Mouse (Mus musculus) forebrain, embryonic 15.5 days (tissue): ENCODE measurements at regions not wholly inside any gene's neighbourhood (a gene's known extent, or its start where the extent isn't known, plus 50 kb on each side); places are given as distances from the start of the nearest gene placed in this dataset.

Experiments
- ATAC-seq: fragments of 200-750 bp; cut with Nextera tagmentation; replicated peaks from 2 replicates; pipeline ENCODE4 v1.8.0; 2017; ENCODE audit warnings: mild to moderate bottlenecking, moderate TSS enrichment, moderate library complexity
- H3K27ac ChIP-seq: fragments of 300-500 bp; sonication (generic); replicated peaks from 2 replicates; pipeline ENCODE4 v1.5.1; 2015; ENCODE audit warnings: mild to moderate bottlenecking, inconsistent platforms
- H3K27me3 ChIP-seq: fragments of 300-500 bp; sonication (generic); 2 replicates; pipeline ENCODE4 v1.6.1; 2015; ENCODE audit warnings: inconsistent platforms
- H3K36me3 ChIP-seq: fragments of 300-500 bp; sonication (generic); 2 replicates; pipeline ENCODE4 v1.6.1; 2015; ENCODE audit warnings: mild to moderate bottlenecking, inconsistent platforms
- H3K4me1 ChIP-seq: fragments of 300-500 bp; sonication (generic); 2 replicates; pipeline ENCODE4 v1.6.1; 2015; ENCODE audit warnings: inconsistent platforms
- H3K4me2 ChIP-seq: fragments of 300-500 bp; sonication (generic); replicated peaks from 2 replicates; pipeline ENCODE4 v1.6.1; 2015; ENCODE audit warnings: mild to moderate bottlenecking, inconsistent platforms
- H3K4me3 ChIP-seq: fragments of 300-500 bp; sonication (generic); 2 replicates; pipeline ENCODE4 v1.5.1; 2015; ENCODE audit warnings: mild to moderate bottlenecking, inconsistent platforms
- H3K9ac ChIP-seq: fragments of 300-500 bp; sonication (generic); replicated peaks from 2 replicates; pipeline ENCODE4 v1.6.1; 2015; ENCODE audit warnings: mild to moderate bottlenecking, inconsistent platforms
- H3K9me3 ChIP-seq: fragments of 300-500 bp; sonication (generic); 2 replicates; pipeline ENCODE4 v1.6.1; 2016; ENCODE audit warnings: inconsistent platforms
- WGBS: fragments of 180-500 bp; shearing (Covaris S2); methylation state at CpG from one replicate; pipeline ENCODE4 v1.1.7; 2015; ENCODE audit warnings: mixed read lengths; 5-methylcytosine and 5-hydroxymethylcytosine counted together

DNA sequence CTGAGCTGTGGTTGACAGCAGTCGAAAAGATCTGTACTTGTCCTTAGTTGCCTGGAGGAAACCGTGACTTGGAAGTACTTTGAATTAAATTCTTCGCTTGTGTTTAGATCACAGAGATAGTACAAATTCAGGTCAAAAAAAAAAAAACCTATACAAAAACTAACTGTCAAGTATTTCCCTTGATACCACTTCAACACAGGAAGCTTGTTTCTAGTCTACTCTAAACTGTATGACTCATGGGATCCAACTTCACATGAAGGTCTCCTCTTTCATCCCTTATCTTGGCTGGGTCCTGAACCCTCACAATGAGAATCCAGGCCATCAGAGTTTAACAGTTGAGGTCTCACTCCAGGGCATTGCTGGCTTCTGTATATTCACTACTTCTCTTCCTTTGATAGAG is 54.8 kb downstream of the Tmem30b start:
- no peak for ATAC-seq
- Histone ChIP-seq H3K4me1 (no peaks in the 10 kb centered on the region), H3K36me3 (no peaks in the 10 kb centered on the region), H3K4me2 (no peak overlapping the region), H3K9ac (no peak overlapping the region), H3K4me3 (no peak overlapping the region), H3K9me3 (no peaks in the 10 kb centered on the region), H3K27me3 (no peaks in the 10 kb centered on the region), H3K27ac (no peak overlapping the region)
- 95% methylated on average over 3 of the region's 3 CpGs for WGBS

- no peaks in the 10 kb centered on the region for H3K36me3 ChIP-seq
- no peak overlapping the region for H3K4me2 ChIP-seq
- H3K4me1 ChIP-seq, result no peaks in the 10 kb centered on the region
- H3K27ac ChIP-seq, result no peak overlapping the region
- no peaks in the 10 kb centered on the region for H3K27me3 ChIP-seq
- ATAC-seq, result no peak
- H3K9ac ChIP-seq, result no peak overlapping the region
- no peak overlapping the region for H3K4me3 ChIP-seq
- no peaks in the 10 kb centered on the region for H3K9me3 ChIP-seq
- 96% methylated on average over 2 of the region's 2 CpGs for WGBS
These were observed 63.3 kb downstream of the Tmem30b start for GRCm38 (mm10) chr12:73482858-73483257.

DNA sequence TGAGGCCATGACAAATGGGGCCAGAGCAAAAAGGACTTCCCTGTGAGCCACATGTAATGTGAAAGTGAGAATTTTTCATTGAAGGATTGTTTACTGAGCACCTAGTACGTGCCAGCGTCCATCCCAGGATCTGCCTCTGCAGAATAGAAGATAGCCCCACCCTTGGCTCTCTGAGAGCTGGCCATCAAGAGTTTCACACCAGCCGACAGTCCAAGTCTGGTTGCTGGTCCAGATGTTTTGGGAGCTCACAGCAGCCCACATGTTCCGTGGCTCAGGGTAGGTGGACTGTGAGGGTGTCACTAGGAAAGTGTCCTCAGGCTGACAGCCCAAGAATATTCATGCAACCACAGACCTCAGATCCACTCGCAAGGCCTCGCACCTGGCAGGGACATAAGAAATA is 63.9 kb downstream of the Tmem30b start:
- Histone ChIP-seq H3K27me3 (no peaks in the 10 kb centered on the region), H3K27ac (no peak overlapping the region), H3K4me2 (no peak overlapping the region), H3K9ac (no peak overlapping the region), H3K4me1 (no peaks in the 10 kb centered on the region), H3K9me3 (no peaks in the 10 kb centered on the region), H3K36me3 (no peaks in the 10 kb centered on the region), H3K4me3 (no peak overlapping the region)
- 88% methylated on average over 6 of the region's 6 CpGs for whole genome bisulfite sequencing
- no peak for ATAC-seq

- no peak overlapping the region for H3K9ac ChIP-seq
- WGBS, result 76% methylated on average over 3 of the region's 3 CpGs
- ATAC-seq, result no peak
- H3K36me3 ChIP-seq, result no peaks in the 10 kb centered on the region
- no peak overlapping the region for H3K4me3 ChIP-seq
- no peaks in the 10 kb centered on the region for H3K4me1 ChIP-seq
- H3K9me3 ChIP-seq, result no peaks in the 10 kb centered on the region
- H3K4me2 ChIP-seq, result no peak overlapping the region
- no peaks in the 10 kb centered on the region for H3K27me3 ChIP-seq
- H3K27ac ChIP-seq, result no peak overlapping the region
These were observed 64.5 kb downstream of the Tmem30b start for GRCm38 (mm10) chr12:73481705-73482104.

DNA sequence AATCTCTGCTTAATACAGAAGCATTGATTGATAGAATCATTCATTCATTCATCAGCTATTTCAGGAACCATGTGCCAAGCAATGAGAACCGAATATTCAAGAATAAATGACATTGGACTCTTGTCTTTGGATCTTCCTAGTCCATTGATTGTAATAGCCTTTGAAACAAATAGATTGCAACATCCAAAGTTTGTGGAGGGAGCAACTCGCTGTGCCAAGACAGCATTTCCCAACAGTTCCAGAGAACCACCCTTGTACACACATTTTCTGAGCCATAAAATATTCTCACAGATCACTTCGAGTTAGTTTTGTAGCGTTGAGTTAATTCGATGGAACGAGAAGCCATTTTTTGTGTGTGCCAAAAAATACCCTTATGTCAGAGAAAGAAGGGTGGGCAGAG is 65.0 kb downstream of the Tmem30b start:
- Histone ChIP-seq H3K4me1 (no peaks in the 10 kb centered on the region), H3K27me3 (no peaks in the 10 kb centered on the region), H3K27ac (no peak overlapping the region), H3K9ac (no peak overlapping the region), H3K4me3 (no peak overlapping the region), H3K9me3 (no peaks in the 10 kb centered on the region), H3K4me2 (no peak overlapping the region), H3K36me3 (no peaks in the 10 kb centered on the region)
- 92% methylated on average over 6 of the region's 6 CpGs for WGBS
- no peak for ATAC-seq

DNA sequence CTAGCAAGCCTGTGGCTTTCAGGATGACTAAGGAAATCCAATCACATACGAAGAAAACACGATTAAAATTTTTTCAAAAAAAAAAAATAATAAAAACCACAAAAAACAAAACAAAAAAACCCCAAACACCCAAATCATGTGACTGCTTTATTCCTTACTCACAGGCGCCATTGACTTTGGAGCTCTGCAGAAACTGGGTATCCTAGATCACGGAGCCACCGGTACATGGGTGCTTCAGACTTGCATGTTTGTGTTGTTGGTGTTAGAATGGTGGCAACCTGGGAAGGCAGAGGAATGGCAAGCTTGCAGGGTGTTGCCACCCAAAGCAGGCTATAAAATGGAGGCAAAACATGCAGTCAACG is 65.6 kb downstream of the Tmem30b start:
- H3K27ac ChIP-seq, result no peak overlapping the region
- H3K4me2 ChIP-seq, result no peak overlapping the region
- H3K4me3 ChIP-seq, result no peak overlapping the region
- no peak overlapping the region for H3K9ac ChIP-seq
- 87% methylated on average over 6 of the region's 6 CpGs for WGBS
- no peak for ATAC-seq
- H3K27me3 ChIP-seq, result no peaks in the 10 kb centered on the region
- no peaks in the 10 kb centered on the region for H3K36me3 ChIP-seq
- H3K4me1 ChIP-seq, result no peaks in the 10 kb centered on the region
- no peaks in the 10 kb centered on the region for H3K9me3 ChIP-seq

- H3K27me3 ChIP-seq, result no peaks in the 10 kb centered on the region
- H3K9ac ChIP-seq, result no peak overlapping the region
- H3K27ac ChIP-seq, result no peak overlapping the region
- H3K4me2 ChIP-seq, result no peak overlapping the region
- ATAC-seq, result no peak
- no peaks in the 10 kb centered on the region for H3K9me3 ChIP-seq
- WGBS, result 88% methylated on average over 15 of the region's 15 CpGs
- H3K4me3 ChIP-seq, result no peak overlapping the region
- no peaks in the 10 kb centered on the region for H3K36me3 ChIP-seq
- H3K4me1 ChIP-seq, result no peaks in the 10 kb centered on the region
These were observed 66.1 kb downstream of the Tmem30b start for GRCm38 (mm10) chr12:73479932-73480609.

GRCm38 (mm10) chr12:73478641-73479040 is 67.6 kb downstream of the Tmem30b start:
- no peak for ATAC-seq
- Histone ChIP-seq H3K9ac (no peak overlapping the region), H3K9me3 (no peaks in the 10 kb centered on the region), H3K4me3 (no peak overlapping the region), H3K27me3 (no peaks in the 10 kb centered on the region), H3K4me2 (no peak overlapping the region), H3K4me1 (no peaks in the 10 kb centered on the region), H3K27ac (no peak overlapping the region), H3K36me3 (no peaks in the 10 kb centered on the region)
- WGBS, result 74% methylated on average over 4 of the region's 4 CpGs

GRCm38 (mm10) chr12:73476421-73476858 is 69.8 kb downstream of the Tmem30b start:
- Histone ChIP-seq H3K4me2 (no peak overlapping the region), H3K4me3 (no peak overlapping the region), H3K36me3 (no peaks in the 10 kb centered on the region), H3K27me3 (no peaks in the 10 kb centered on the region), H3K27ac (no peak overlapping the region), H3K4me1 (no peaks in the 10 kb centered on the region), H3K9me3 (no peaks in the 10 kb centered on the region), H3K9ac (no peak overlapping the region)
- no peak for ATAC-seq
- WGBS, result 14% methylated on average over 7 of the region's 7 CpGs

- 72% methylated on average over 3 of the region's 3 CpGs for WGBS
- H3K4me3 ChIP-seq, result no peak overlapping the region
These were observed 70.4 kb downstream of the Tmem30b start for GRCm38 (mm10) chr12:73475774-73476173.

GRCm38 (mm10) chr12:73475020-73475419 is 71.2 kb downstream of the Tmem30b start:
- Histone ChIP-seq H3K4me2 (no peak overlapping the region), H3K9me3 (no peaks in the 10 kb centered on the region), H3K4me1 (no peaks in the 10 kb centered on the region), H3K27me3 (no peaks in the 10 kb centered on the region), H3K27ac (no peak overlapping the region), H3K9ac (no peak overlapping the region), H3K4me3 (no peak overlapping the region), H3K36me3 (no peaks in the 10 kb centered on the region)
- no peak for ATAC-seq
- 86% methylated on average over 5 of the region's 5 CpGs for WGBS

More at GRCm38 (mm10) chr12:73475774-73476173, 70.4 kb downstream of the Tmem30b start:
- Histone ChIP-seq H3K27ac (no peak overlapping the region), H3K9ac (no peak overlapping the region), H3K9me3 (no peaks in the 10 kb centered on the region), H3K4me1 (no peaks in the 10 kb centered on the region), H3K27me3 (no peaks in the 10 kb centered on the region), H3K36me3 (no peaks in the 10 kb centered on the region), H3K4me2 (no peak overlapping the region)
- no peak for ATAC-seq

DNA sequence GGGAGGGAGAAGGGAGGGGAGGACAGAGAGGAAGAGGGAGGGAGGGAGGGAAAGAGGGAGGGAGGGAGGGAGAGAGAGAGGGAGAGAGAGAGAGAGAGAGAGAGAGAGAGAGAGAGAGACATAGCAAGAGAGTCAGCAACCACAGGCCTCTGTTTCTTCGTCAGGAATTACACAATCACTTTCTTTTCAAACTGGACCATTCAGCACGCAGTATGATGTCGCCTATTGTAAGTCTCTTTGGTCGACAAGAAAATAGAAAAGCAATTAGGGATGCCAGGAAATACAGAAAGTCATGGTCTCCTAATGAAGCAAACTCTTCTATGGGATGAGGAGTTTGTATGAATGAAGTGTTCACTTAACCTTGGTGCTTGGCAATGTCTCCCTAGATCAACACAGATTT is 73.1 kb downstream of the Tmem30b start:
- no peaks in the 10 kb centered on the region for H3K9me3 ChIP-seq
- no peak overlapping the region for H3K4me3 ChIP-seq
- no peaks in the 10 kb centered on the region for H3K4me1 ChIP-seq
- H3K4me2 ChIP-seq, result no peak overlapping the region
- ATAC-seq, result no peak
- H3K27ac ChIP-seq, result no peak overlapping the region
- H3K27me3 ChIP-seq, result no peaks in the 10 kb centered on the region
- H3K9ac ChIP-seq, result no peak overlapping the region
- no peaks in the 10 kb centered on the region for H3K36me3 ChIP-seq
- 23% methylated on average over 4 of the region's 4 CpGs for WGBS

GRCm38 (mm10) chr12:73471966-73472365 is 74.2 kb downstream of the Tmem30b start:
- H3K27me3 ChIP-seq, result no peaks in the 10 kb centered on the region
- ATAC-seq, result no peak
- H3K4me2 ChIP-seq, result no peak overlapping the region
- no peak overlapping the region for H3K4me3 ChIP-seq
- no peak overlapping the region for H3K9ac ChIP-seq
- no peaks in the 10 kb centered on the region for H3K9me3 ChIP-seq
- H3K27ac ChIP-seq, result no peak overlapping the region
- 67% methylated on average over 9 of the region's 9 CpGs for WGBS
- no peaks in the 10 kb centered on the region for H3K4me1 ChIP-seq
- no peaks in the 10 kb centered on the region for H3K36me3 ChIP-seq
